Mouse (Mus musculus): ENCODE measurements around the gene Prkar1b. TPM values are rescaled to one million over a fixed set of nuclear protein-coding genes. Genes with fewer than 3 reads are reported as not detected.
A peak's percentile ranks its signal among the peaks of the same experiment; 100 is the strongest.

Prkar1b gene
- polyA plus RNA-seq (2012; fragmentation: generic; extraction: Trizol), result 1.3 TPM

DNA sequence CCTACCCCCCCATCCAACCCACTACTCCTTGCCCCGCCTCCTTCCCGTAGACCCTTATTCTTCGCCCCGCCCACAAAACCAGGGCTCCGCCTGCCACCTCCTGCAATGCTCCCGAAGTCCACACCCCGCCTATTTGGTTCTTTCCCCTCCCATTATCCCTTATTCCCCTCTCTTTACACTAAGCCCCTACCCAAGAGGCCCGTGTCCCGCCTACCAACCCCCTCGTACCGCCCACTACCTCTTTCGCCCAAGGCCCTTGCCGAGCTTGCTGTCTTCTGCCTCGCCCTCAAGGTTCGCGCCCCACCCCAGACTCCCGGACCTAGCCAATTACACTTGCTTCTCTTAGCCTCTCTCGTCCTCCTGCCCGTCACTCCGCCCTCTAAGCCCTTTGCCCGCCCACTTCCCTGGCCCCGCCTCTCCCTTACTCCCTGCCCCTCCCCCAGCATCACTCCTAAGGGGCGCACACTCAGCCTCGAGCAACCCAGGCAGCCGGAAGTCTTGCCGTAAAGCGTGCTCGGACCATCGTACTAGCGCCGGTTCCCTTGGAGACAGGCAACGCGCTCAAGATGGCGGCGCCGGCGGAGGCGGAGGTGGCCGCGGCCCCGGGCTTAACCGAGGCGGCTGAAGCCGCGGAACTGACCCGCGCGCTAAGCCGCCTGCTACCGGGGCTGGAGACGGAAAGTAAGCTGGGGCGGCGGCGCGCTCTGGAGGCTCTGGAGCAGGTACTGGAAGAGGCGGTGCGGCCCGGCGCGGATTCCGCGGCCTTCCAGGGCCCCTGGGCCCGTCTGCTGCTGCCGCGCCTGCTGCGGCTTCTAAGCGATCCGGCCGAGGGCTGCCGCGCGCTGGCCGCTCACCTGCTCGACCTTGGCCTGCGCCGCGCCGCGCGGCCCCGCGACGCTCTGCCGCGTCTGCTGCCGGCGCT is at the start of gene Prkar1b, which contains the start of gene Dnaaf5:
Gene Prkar1b, minus strand, starts transcription at position 321 of the 922 bp plus-strand sequence.
Gene Dnaaf5, plus strand, starts transcription at position 543 of the 922 bp plus-strand sequence.
- Histone ChIP-seq H3K4me2 (ENCODE audit: low read depth) (peak within 1 kb of the TSS; percentile 97), H3ac (ENCODE audit: control insufficient read depth, insufficient read length) (peak within 1 kb of the TSS; percentile 85), H3K4me3 (peak within 1 kb of the TSS; percentile 31), H3K27me3 (ENCODE audit: control insufficient read depth, insufficient read depth, insufficient read length) (no peaks in the 10 kb centered on the region), H3K36me3 (ENCODE audit: control insufficient read depth, insufficient read depth) (peaks cover 4% of the 10 kb centered on the region), H3K79me2 (ENCODE audit: control insufficient read depth, insufficient read depth) (peaks cover 8% of the 10 kb centered on the region)
- TF ChIP-seq POLR2A (IDR thresholded peaks at IDR 0.05; ENCODE audit: insufficient read length, low read depth), result peak; percentile 49
- TF ChIP-seq USF1 (IDR thresholded peaks at IDR 0.05; ENCODE audit: low read depth), result no peak
- no peak for TF ChIP-seq MAX (IDR thresholded peaks at IDR 0.05; ENCODE audit: low read depth)

DNA sequence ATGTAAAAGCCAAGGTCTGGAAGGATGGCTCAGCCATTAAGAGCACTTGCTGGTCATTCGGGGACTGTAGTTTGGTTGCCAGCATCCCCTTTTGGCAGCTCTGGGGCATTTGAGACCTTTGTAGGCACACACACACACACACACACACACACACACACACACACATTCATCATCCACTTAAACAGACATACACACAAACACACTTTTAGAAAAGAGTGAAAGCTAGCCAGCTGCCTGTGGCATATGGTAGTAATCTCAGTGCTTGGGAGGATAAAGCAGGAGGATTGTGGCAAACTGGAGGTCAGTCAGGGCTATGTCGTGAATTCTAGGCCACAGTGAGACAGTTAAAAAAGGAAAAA is 49.8 kb upstream of the Prkar1b start:
- Histone ChIP-seq H3K27me3 (ENCODE audit: control insufficient read depth, insufficient read depth, insufficient read length) (no peaks in the 10 kb centered on the region), H3K36me3 (ENCODE audit: control insufficient read depth, insufficient read depth) (no peaks in the 10 kb centered on the region), H3K4me3 (peak overlapping the region; percentile 54), H3K79me2 (ENCODE audit: control insufficient read depth, insufficient read depth) (peaks cover 38% of the 10 kb centered on the region), H3K4me2 (ENCODE audit: low read depth) (peak overlapping the region; percentile 89), H3ac (ENCODE audit: control insufficient read depth, insufficient read length) (no peak overlapping the region)
- peak; percentile 44 for TF ChIP-seq TCF12 (IDR thresholded peaks at IDR 0.05; ENCODE audit: insufficient read depth, poor library complexity, severe bottlenecking)
- TF ChIP-seq MYOD1 (IDR thresholded peaks at IDR 0.05; ENCODE audit: control insufficient read depth in 1 of 3, insufficient read length in 2 of 3, low read depth in 2 of 3), result peak in 2 of 3 experiments; percentile 24 to 28
- TF ChIP-seq MYOG (IDR thresholded peaks at IDR 0.05; ENCODE audit: control insufficient read depth in 1 of 3, insufficient read depth in 1 of 3, insufficient read length in 2 of 3, low read depth in 2 of 3), result peak in 1 of 3 experiments; percentile 36
- no peak for TF ChIP-seq POLR2A (IDR thresholded peaks at IDR 0.05; ENCODE audit: insufficient read length, low read depth)

DNA sequence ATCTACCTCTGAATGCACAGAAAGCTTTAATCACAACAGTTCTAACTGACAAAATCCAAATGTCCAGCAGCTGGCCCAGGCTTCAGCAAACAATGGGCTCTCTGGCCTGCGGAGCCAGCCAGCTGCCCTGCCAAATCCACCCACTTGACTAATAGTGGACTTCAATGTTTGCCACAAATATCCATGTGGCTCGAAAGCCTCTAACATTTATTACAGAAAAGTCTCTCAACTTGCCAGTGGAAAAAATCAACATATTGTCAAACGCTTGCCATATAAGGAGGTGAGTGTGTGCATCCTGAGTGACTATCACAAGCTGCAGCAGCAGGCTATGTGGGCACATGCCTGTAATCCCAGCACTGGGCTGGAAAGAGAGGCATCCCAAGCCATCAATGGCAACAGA is 49.0 kb upstream of the Prkar1b start:
- Histone ChIP-seq H3ac (ENCODE audit: control insufficient read depth, insufficient read length) (no peak overlapping the region), H3K27me3 (ENCODE audit: control insufficient read depth, insufficient read depth, insufficient read length) (no peaks in the 10 kb centered on the region), H3K4me2 (ENCODE audit: low read depth) (peak overlapping the region; percentile 59), H3K36me3 (ENCODE audit: control insufficient read depth, insufficient read depth) (no peaks in the 10 kb centered on the region), H3K79me2 (ENCODE audit: control insufficient read depth, insufficient read depth) (peaks cover 30% of the 10 kb centered on the region), H3K4me3 (no peak overlapping the region)
- TF ChIP-seq POLR2A (IDR thresholded peaks at IDR 0.05; ENCODE audit: insufficient read length, low read depth) (no peak), MYOG (IDR thresholded peaks at IDR 0.05; ENCODE audit: control insufficient read depth in 1 of 3, insufficient read depth in 1 of 3, insufficient read length in 2 of 3, low read depth in 2 of 3) (peak in 2 of 3 experiments; percentile 53 to 76), SRF (IDR thresholded peaks at IDR 0.05; ENCODE audit: control insufficient read depth, insufficient read length, low read depth) (peak; percentile 97), MYOD1 (IDR thresholded peaks at IDR 0.05; ENCODE audit: control insufficient read depth in 1 of 3, insufficient read length in 2 of 3, low read depth in 2 of 3) (peak; percentile 21 to 76 (median 61))

DNA sequence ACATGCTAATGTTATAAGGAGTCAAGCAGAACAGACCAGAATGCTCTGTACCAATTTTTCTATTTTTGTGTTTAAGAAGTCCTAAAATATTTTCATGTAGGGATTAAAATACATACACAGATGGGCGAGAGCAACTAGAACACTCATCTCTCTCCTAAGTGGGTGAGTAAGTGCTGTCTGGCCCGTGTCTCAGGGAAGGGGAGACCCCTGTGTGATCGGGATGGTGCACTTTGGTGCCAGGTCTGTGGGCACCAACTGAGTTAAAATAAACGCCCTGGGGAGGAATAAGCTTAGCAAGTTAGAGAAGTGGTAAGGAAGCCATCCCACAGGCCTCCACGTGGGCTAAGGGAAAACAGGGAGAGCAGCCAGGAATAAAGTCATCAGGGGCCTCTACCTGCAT is 41.2 kb upstream of the Prkar1b start:
- H3K4me3 ChIP-seq, result no peak overlapping the region
- no peaks in the 10 kb centered on the region for H3K36me3 ChIP-seq (ENCODE audit: control insufficient read depth, insufficient read depth)
- H3ac ChIP-seq (ENCODE audit: control insufficient read depth, insufficient read length), result no peak overlapping the region
- H3K79me2 ChIP-seq (ENCODE audit: control insufficient read depth, insufficient read depth), result no peaks in the 10 kb centered on the region
- TF ChIP-seq SRF (IDR thresholded peaks at IDR 0.05; ENCODE audit: control insufficient read depth, insufficient read length, low read depth) (no peak), CEBPB (IDR thresholded peaks at IDR 0.05; ENCODE audit: insufficient read depth, poor library complexity, severe bottlenecking) (no peak), USF1 (IDR thresholded peaks at IDR 0.05; ENCODE audit: low read depth) (no peak), MAX (IDR thresholded peaks at IDR 0.05; ENCODE audit: low read depth) (no peak), TCF3 (IDR thresholded peaks at IDR 0.05; ENCODE audit: insufficient read length, low read depth) (no peak), TCF12 (IDR thresholded peaks at IDR 0.05; ENCODE audit: insufficient read depth, poor library complexity, severe bottlenecking) (no peak), MYOG (IDR thresholded peaks at IDR 0.05; ENCODE audit: control insufficient read depth in 1 of 3, insufficient read depth in 1 of 3, insufficient read length in 2 of 3, low read depth in 2 of 3) (no peak), POLR2AphosphoS2 (IDR thresholded peaks at IDR 0.05; ENCODE audit: insufficient read length, low read depth) (no peak), MYOD1 (IDR thresholded peaks at IDR 0.05; ENCODE audit: control insufficient read depth in 1 of 3, insufficient read length in 2 of 3, low read depth in 2 of 3) (no peak), POLR2A (IDR thresholded peaks at IDR 0.05; ENCODE audit: insufficient read length, low read depth) (no peak), E2F4 (IDR thresholded peaks at IDR 0.05; ENCODE audit: insufficient read depth) (no peak), REST (IDR thresholded peaks at IDR 0.05; ENCODE audit: insufficient read depth, insufficient read length) (no peak)
- H3K27me3 ChIP-seq (ENCODE audit: control insufficient read depth, insufficient read depth, insufficient read length), result no peaks in the 10 kb centered on the region
- H3K4me2 ChIP-seq (ENCODE audit: low read depth), result no peak overlapping the region

DNA sequence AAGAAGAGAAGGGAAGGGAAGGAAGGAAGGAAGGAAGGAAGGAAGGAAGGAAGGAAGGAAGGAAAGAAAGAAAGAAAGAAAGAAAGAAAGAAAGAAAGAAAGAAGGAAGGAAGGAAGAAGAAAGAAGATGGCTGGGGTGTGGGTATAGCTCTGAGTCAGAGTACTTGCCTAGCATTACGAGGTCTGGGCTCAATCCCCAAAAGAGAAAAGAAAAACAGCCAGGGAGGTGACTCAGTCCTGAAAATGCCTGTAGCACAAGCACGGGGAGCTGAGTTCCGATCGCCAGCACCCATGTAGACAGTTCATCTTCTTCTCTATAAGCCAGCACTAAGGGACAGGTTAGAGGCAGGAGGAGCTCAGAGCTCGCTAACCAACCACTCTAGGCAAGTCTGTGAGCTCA is 39.9 kb upstream of the Prkar1b start:
- H3K4me2 ChIP-seq (ENCODE audit: low read depth), result no peak overlapping the region
- H3K36me3 ChIP-seq (ENCODE audit: control insufficient read depth, insufficient read depth), result no peaks in the 10 kb centered on the region
- no peak for TF ChIP-seq CEBPB (IDR thresholded peaks at IDR 0.05; ENCODE audit: insufficient read depth, poor library complexity, severe bottlenecking)
- no peak for TF ChIP-seq SRF (IDR thresholded peaks at IDR 0.05; ENCODE audit: control insufficient read depth, insufficient read length, low read depth)
- TF ChIP-seq POLR2A (IDR thresholded peaks at IDR 0.05; ENCODE audit: insufficient read length, low read depth), result no peak
- no peak for TF ChIP-seq TCF3 (IDR thresholded peaks at IDR 0.05; ENCODE audit: insufficient read length, low read depth)
- no peak for TF ChIP-seq E2F4 (IDR thresholded peaks at IDR 0.05; ENCODE audit: insufficient read depth)
- no peak for TF ChIP-seq MYOG (IDR thresholded peaks at IDR 0.05; ENCODE audit: control insufficient read depth in 1 of 3, insufficient read depth in 1 of 3, insufficient read length in 2 of 3, low read depth in 2 of 3)
- TF ChIP-seq MYOD1 (IDR thresholded peaks at IDR 0.05; ENCODE audit: control insufficient read depth in 1 of 3, insufficient read length in 2 of 3, low read depth in 2 of 3), result no peak
- TF ChIP-seq USF1 (IDR thresholded peaks at IDR 0.05; ENCODE audit: low read depth), result no peak
- no peak for TF ChIP-seq MAX (IDR thresholded peaks at IDR 0.05; ENCODE audit: low read depth)
- TF ChIP-seq REST (IDR thresholded peaks at IDR 0.05; ENCODE audit: insufficient read depth, insufficient read length), result no peak
- no peak for TF ChIP-seq POLR2AphosphoS2 (IDR thresholded peaks at IDR 0.05; ENCODE audit: insufficient read length, low read depth)
- no peak for TF ChIP-seq TCF12 (IDR thresholded peaks at IDR 0.05; ENCODE audit: insufficient read depth, poor library complexity, severe bottlenecking)

More for the DNA sequence above, 39.9 kb upstream of the Prkar1b start:
- Histone ChIP-seq H3K27me3 (ENCODE audit: control insufficient read depth, insufficient read depth, insufficient read length) (no peaks in the 10 kb centered on the region), H3ac (ENCODE audit: control insufficient read depth, insufficient read length) (no peak overlapping the region), H3K4me3 (no peak overlapping the region), H3K79me2 (ENCODE audit: control insufficient read depth, insufficient read depth) (no peaks in the 10 kb centered on the region)
